Comparison of ENCODE assay signal across 27 mouse cellular contexts in genomic region chr6:46866317-46866716, GRCm38 (mm10).
DNase-seq lines count a peak whose midpoint lies in the region; ATAC-seq and TF ChIP-seq lines count a peak whose summit lies in the region.
"Had no signal": no experiment of that assay in that cellular context is flagged by ENCODE, and none has a peak within 500 bp of the region (broad histone marks: within the 10 kb centered on the region; RNA-seq: fewer than 3 reads in every experiment).

No protein-coding gene starts in this region.

- H3K9me3 ChIP-seq in midbrain, postnatal 0 days (ENCODE audit: low read length) = no peaks in the 10 kb centered on the region
- no peaks in the 10 kb centered on the region for H3K9me3 ChIP-seq in midbrain, embryonic 14.5 days (ENCODE audit: control insufficient read depth, low read length)
- H3K9me3 ChIP-seq: forebrain, embryonic 13.5 days; intestine, embryonic 15.5 days; limb, embryonic 10.5 days; limb, embryonic 15.5 days; midbrain, embryonic 13.5 days; neural tube, embryonic 15.5 days had no signal

- no peak overlapping the region for H3K4me3 ChIP-seq in gastrocnemius, adult 2 months
- H3K4me3 ChIP-seq in layer of hippocampus, adult 2 months = no peak overlapping the region
- H3K4me3 ChIP-seq in midbrain, postnatal 0 days (ENCODE audit: low read depth, low read length) = no peak overlapping the region
- H3K4me3 ChIP-seq in midbrain, embryonic 14.5 days (replicated peaks; ENCODE audit: low read depth, low read length) = no peak overlapping the region
- H3K4me3 ChIP-seq: forebrain, embryonic 13.5 days; intestine, embryonic 15.5 days; limb, embryonic 10.5 days; limb, embryonic 15.5 days; midbrain, embryonic 13.5 days; neural tube, embryonic 15.5 days had no signal

- intact Hi-C loops in gastrocnemius, adult 2 months (cut with DNase I) = no loop called here
- intact Hi-C loops in gastrocnemius, postnatal 36 days (cut with DNase I) = no loop called here

- H3K27ac ChIP-seq in gastrocnemius, adult 2 months = no peak overlapping the region
- no peak overlapping the region for H3K27ac ChIP-seq in layer of hippocampus, adult 2 months
- no peak overlapping the region for H3K27ac ChIP-seq in midbrain, postnatal 0 days (ENCODE audit: low read depth, low read length)
- H3K27ac ChIP-seq in midbrain, embryonic 14.5 days (replicated peaks; ENCODE audit: low read depth, low read length) = no peak overlapping the region
- H3K27ac ChIP-seq: forebrain, embryonic 13.5 days; intestine, embryonic 15.5 days; limb, embryonic 10.5 days; limb, embryonic 15.5 days; macrophage; midbrain, embryonic 13.5 days; neural tube, embryonic 15.5 days had no signal

- no peak for DNase-seq in gastrocnemius, adult 2 months
- no peak for DNase-seq in gastrocnemius, postnatal 36 days
- no peak for DNase-seq in layer of hippocampus, adult 2 months (ENCODE audit: low spot score in 2 of 2)
- DNase-seq in layer of hippocampus, adult 11-12 months (ENCODE audit: low spot score) = no peak
- DNase-seq in midbrain, postnatal 0 days (ENCODE audit: low spot score) = no peak
- DNase-seq in midbrain, embryonic 14.5 days = no peak
- DNase-seq in ovary, postnatal 14 days (ENCODE audit: low spot score) = no peak
- DNase-seq in urinary bladder, postnatal 10 days (ENCODE audit: low spot score) = no peak
- DNase-seq: adrenal gland, postnatal 10 days; cerebellum, adult 9-10 months; cerebellum, postnatal 36 days; heart, postnatal 14 days; kidney, adult 9 months; kidney, postnatal 25 days; lung, postnatal 10 days; right cerebral cortex, adult 18-20 months; spleen, adult 18-20 months; thymus, adult 18-20 months; thymus, postnatal 25 days had no signal

- H3K27me3 ChIP-seq in midbrain, postnatal 0 days (ENCODE audit: insufficient read depth, low read length) = no peaks in the 10 kb centered on the region
- no peaks in the 10 kb centered on the region for H3K27me3 ChIP-seq in midbrain, embryonic 14.5 days (ENCODE audit: control insufficient read depth, insufficient read depth, low read length)
- H3K27me3 ChIP-seq: forebrain, embryonic 13.5 days; intestine, embryonic 15.5 days; limb, embryonic 15.5 days; midbrain, embryonic 13.5 days; neural tube, embryonic 15.5 days had no signal

- H3K4me1 ChIP-seq in midbrain, postnatal 0 days (ENCODE audit: insufficient read depth, low read length) = no peaks in the 10 kb centered on the region
- H3K4me1 ChIP-seq in midbrain, embryonic 14.5 days (ENCODE audit: control insufficient read depth, insufficient read depth, low read length) = peaks cover under 1% of the 10 kb centered on the region; the same call in 1 of the 2 replicates
- H3K4me1 ChIP-seq: intestine, embryonic 15.5 days; limb, embryonic 10.5 days; limb, embryonic 15.5 days had no signal

- no peak overlapping the region for H3K9ac ChIP-seq in midbrain, postnatal 0 days (replicated peaks; ENCODE audit: low read length, poor library complexity, severe bottlenecking)
- no peak overlapping the region for H3K9ac ChIP-seq in midbrain, embryonic 14.5 days (replicated peaks; ENCODE audit: low read length)
- H3K9ac ChIP-seq: forebrain, embryonic 13.5 days; intestine, embryonic 15.5 days; limb, embryonic 15.5 days; midbrain, embryonic 13.5 days; neural tube, embryonic 15.5 days had no signal

- no peak overlapping the region for H3K4me2 ChIP-seq in midbrain, postnatal 0 days (ENCODE audit: low read depth, low read length, poor library complexity, severe bottlenecking)
- no peak overlapping the region for H3K4me2 ChIP-seq in midbrain, embryonic 14.5 days (ENCODE audit: low read length)
- H3K4me2 ChIP-seq: forebrain, embryonic 13.5 days; intestine, embryonic 15.5 days; limb, embryonic 15.5 days; midbrain, embryonic 13.5 days; neural tube, embryonic 15.5 days had no signal

- no peaks in the 10 kb centered on the region for H3K36me3 ChIP-seq in midbrain, postnatal 0 days (ENCODE audit: insufficient read depth, low read length)
- no peaks in the 10 kb centered on the region for H3K36me3 ChIP-seq in midbrain, embryonic 14.5 days (ENCODE audit: control insufficient read depth, insufficient read depth, low read length)
- H3K36me3 ChIP-seq: intestine, embryonic 15.5 days; limb, embryonic 10.5 days; limb, embryonic 15.5 days; midbrain, embryonic 13.5 days; neural tube, embryonic 15.5 days had no signal

- peak; percentile 17; the same call in 1 of the 2 replicates for TF ChIP-seq CTCF in gastrocnemius, adult 2 months (IDR thresholded peaks at IDR 0.05)
- peak; percentile 81 for TF ChIP-seq CTCF in layer of hippocampus, adult 2 months (conservative IDR thresholded peaks at IDR 0.05)
- TF ChIP-seq CTCF in midbrain, postnatal 0 days (IDR thresholded peaks at IDR 0.05) = peak; percentile 47

- no peak for ATAC-seq in midbrain, postnatal 0 days (ENCODE audit: low FRiP score)
- no peak for ATAC-seq in midbrain, embryonic 14.5 days (ENCODE audit: low FRiP score, low TSS enrichment)
- ATAC-seq: forebrain, embryonic 13.5 days; hindbrain, embryonic 16.5 days; intestine, embryonic 15.5 days; midbrain, embryonic 13.5 days had no signal

Comparison
In these comparisons a context has a peak if more than half of its experiments do, and no peak if none do; other contexts are left out.
1. CTCF ChIP-seq: peak in every context shown above with its lines; median percentile 81 in layer of hippocampus, adult 2 months; 47 in midbrain, postnatal 0 days; 17 in gastrocnemius, adult 2 months.